Mouse (Mus musculus) adrenal gland, adult 2 months (tissue): ENCODE data around the gene Thbs2. TPM values are rescaled to one million over a fixed set of nuclear protein-coding genes. Genes with fewer than 3 reads are reported as not detected.
A peak's percentile ranks its signal among the peaks of the same experiment; 100 is the strongest.

Experiments
- DNase-seq: peaks from one replicate; pipeline ENCODE4 v3.0.0; 2021
- long read RNA-seq: library from polyadenylated mRNA; stranded (forward); transcript quantifications from one replicate; pipeline ENCODE4 v2.0.0, GENCODE M21; 2021
- polyA plus RNA-seq: library from polyadenylated mRNA; depleted of rRNA; stranded (reverse); fragments of >200 nt; gene quantifications from 2 replicates; pipeline ENCODE4 v1.2.3, GENCODE M21; 2012; rRNA removed
- total RNA-seq, 2 experiments: library from RNA; stranded (reverse); gene quantifications; 2 replicates each; pipeline ENCODE4 v1.2.3; 2021

The Thbs2 gene
- total RNA-seq = 1 to 10 TPM; 2.5 to 3.9 TPM
- 1.6 and 2.0 TPM in 2 replicates for polyA plus RNA-seq
- long read RNA-seq, full-length matches to known transcripts = 2 of 3 reads
- long read RNA-seq, partial matches to known transcripts = 0 of 3 reads
- long read RNA-seq, other reads (novel, unspliced or antisense) = 1 of 3 reads

- peak; percentile 47 for DNase-seq
These were observed at the start of gene Thbs2 for GRCm38 (mm10) chr17:14693994-14694374. Thbs2 (minus strand) TSS chr17:14694235.

- peak; percentile 15 for DNase-seq
These were observed 41.5 kb upstream of the Thbs2 start for GRCm38 (mm10) chr17:14735493-14736004.

- no peak for DNase-seq
These were observed 40.3 kb upstream of the Thbs2 start for GRCm38 (mm10) chr17:14734380-14734779.

- no peak for DNase-seq
These were observed 39.9 kb upstream of the Thbs2 start for GRCm38 (mm10) chr17:14733941-14734340.

- no peak for DNase-seq
These were observed 39.0 kb upstream of the Thbs2 start for GRCm38 (mm10) chr17:14733027-14733426.

GRCm38 (mm10) chr17:14730629-14731028 is 36.6 kb upstream of the Thbs2 start:
- no peak for DNase-seq

GRCm38 (mm10) chr17:14727481-14727880 is 33.4 kb upstream of the Thbs2 start:
- no peak for DNase-seq

- no peak for DNase-seq
These were observed 30.8 kb upstream of the Thbs2 start for GRCm38 (mm10) chr17:14724786-14725185.

GRCm38 (mm10) chr17:14721325-14721724 is 27.3 kb upstream of the Thbs2 start:
- no peak for DNase-seq

- no peak for DNase-seq
These were observed 26.9 kb upstream of the Thbs2 start for GRCm38 (mm10) chr17:14720912-14721311.

- peak; percentile 15 for DNase-seq
These were observed 26.2 kb upstream of the Thbs2 start for GRCm38 (mm10) chr17:14720227-14720626.

- peak; percentile 84 for DNase-seq
These were observed 24.8 kb upstream of the Thbs2 start for GRCm38 (mm10) chr17:14718801-14719200.

- DNase-seq = no peak
These were observed 20.7 kb upstream of the Thbs2 start for GRCm38 (mm10) chr17:14714782-14715181.

- DNase-seq = no peak
These were observed 20.3 kb upstream of the Thbs2 start for GRCm38 (mm10) chr17:14714374-14714773.

GRCm38 (mm10) chr17:14711784-14712183 is 17.7 kb upstream of the Thbs2 start:
- DNase-seq = no peak

GRCm38 (mm10) chr17:14711032-14711431 is 17.0 kb upstream of the Thbs2 start:
- DNase-seq = no peak

GRCm38 (mm10) chr17:14706066-14706465 is 12.0 kb upstream of the Thbs2 start:
- no peak for DNase-seq

- DNase-seq = no peak
These were observed 11.4 kb upstream of the Thbs2 start for GRCm38 (mm10) chr17:14705466-14705865.

GRCm38 (mm10) chr17:14703771-14704170 is 9.7 kb upstream of the Thbs2 start:
- no peak for DNase-seq

GRCm38 (mm10) chr17:14703268-14703667 is 9.2 kb upstream of the Thbs2 start:
- DNase-seq = no peak

GRCm38 (mm10) chr17:14702701-14703100 is 8.7 kb upstream of the Thbs2 start:
- DNase-seq = no peak

- peak; percentile 53 for DNase-seq
These were observed 7.9 kb upstream of the Thbs2 start for GRCm38 (mm10) chr17:14701891-14702290.

- no peak for DNase-seq
These were observed 6.2 kb upstream of the Thbs2 start for GRCm38 (mm10) chr17:14700204-14700603.

GRCm38 (mm10) chr17:14698188-14698587 is 4.2 kb upstream of the Thbs2 start:
- no peak for DNase-seq
